ENCODE assay signal across 9 mouse cellular contexts in genomic region chr2:37815676-37816075, GRCm38 (mm10). TPM values are rescaled to one million over a fixed set of nuclear protein-coding genes. Genes with fewer than 3 reads are reported as not detected.
A peak's percentile ranks its signal among the peaks of the same experiment; 100 is the strongest.
DNase-seq lines count a peak whose midpoint lies in the region; ATAC-seq and TF ChIP-seq lines count a peak whose summit lies in the region.
"Had no signal": no experiment of that assay in that cellular context is flagged by ENCODE, and none has a peak within 500 bp of the region (broad histone marks: within the 10 kb centered on the region; RNA-seq: fewer than 3 reads in every experiment).

No protein-coding gene starts in this region.

- TF ChIP-seq EP300 in ES-Bruce4 (IDR thresholded peaks at IDR 0.05; ENCODE audit: insufficient read depth, low read depth, low read length), result no peak

- no peak for TF ChIP-seq POLR2A in ES-Bruce4 (IDR thresholded peaks at IDR 0.05; ENCODE audit: insufficient read depth, low read length)

- peak; percentile 72 to 73 for DNase-seq in adrenal gland, adult 18-20 months (ENCODE audit: low spot score in 2 of 2)
- DNase-seq in embryo, embryonic 11 days, result peak; percentile 81
- peak; percentile 71 to 86 for DNase-seq in heart, postnatal 14 days
- peak; percentile 56 to 83 for DNase-seq in layer of hippocampus, adult 8-10 months (ENCODE audit: low spot score in 2 of 2)
- peak; percentile 85 for DNase-seq in lung, postnatal 10 days
- DNase-seq in right cerebral cortex, adult 18-20 months, result peak; percentile 71

- H3K9me3 ChIP-seq in ES-Bruce4 (replicated peaks; ENCODE audit: control insufficient read depth, insufficient read depth, low read length, poor library complexity, severe bottlenecking), result no peaks in the 10 kb centered on the region

- H3K36me3 ChIP-seq in ES-Bruce4 (ENCODE audit: control insufficient read depth, insufficient read depth, low read length, poor library complexity, severe bottlenecking), result no peaks in the 10 kb centered on the region

- intact Hi-C loops in heart, postnatal 14 days (cut with DNase I), result loop anchor here (1.0 to 10.0 kb wide), 3 partner anchors 562 to 839 kb away; no protein-coding TSS in a partner anchor

- TF ChIP-seq CTCF in ES-Bruce4 (IDR thresholded peaks at IDR 0.05; ENCODE audit: low read depth, low read length), result peak; percentile 89

- H3K27ac ChIP-seq in ES-Bruce4 (ENCODE audit: insufficient read depth, low read length), result no peak overlapping the region
- H3K27ac ChIP-seq: macrophage had no signal

- no peaks in the 10 kb centered on the region for H3K27me3 ChIP-seq in ES-Bruce4 (ENCODE audit: control insufficient read depth, insufficient read depth, low read length, poor library complexity, severe bottlenecking)

- H3K4me3 ChIP-seq in ES-Bruce4 (ENCODE audit: low read depth, low read length), result no peak overlapping the region

- no peak overlapping the region for H3K9ac ChIP-seq in ES-Bruce4 (ENCODE audit: low read depth, poor library complexity, severe bottlenecking)

- H3K4me1 ChIP-seq in ES-Bruce4 (ENCODE audit: control insufficient read depth, insufficient read depth, low read length), result no peaks in the 10 kb centered on the region

- no peak for ATAC-seq in erythroid progenitor cell, adult 5-6 weeks (replicated peaks; ENCODE audit: low FRiP score, poor library complexity, severe bottlenecking)

RNA-seq across cellular contexts. Expression of gene Crb2, which starts 39.6 kb away (rescaled TPM):
- 1.0 and 2.1 TPM in 2 replicates for polyA plus RNA-seq in ES-Bruce4 (2011; ENCODE audit: insufficient read depth, insufficient read length, low read depth, missing spikeins)
- under 1 TPM; 0.33 to 0.38 TPM for total RNA-seq in adrenal gland, adult 18-20 months (2021)
- 1 to 10 TPM; 1.1 to 1.5 TPM for total RNA-seq in heart, postnatal 14 days (2021)
- 1 to 10 TPM; 2.8 to 6.0 (median 4.7) TPM for total RNA-seq in layer of hippocampus, adult 8-10 months (2022)
- total RNA-seq in erythroid progenitor cell, adult 5-6 weeks (2015; ENCODE audit: low replicate concordance), result not detected in 2 replicates
- total RNA-seq in erythroid progenitor cell, adult 5-6 weeks (2017; ENCODE audit: low replicate concordance), result not detected in 2 replicates
- polyA plus RNA-seq: macrophage had no signal
